Mouse (Mus musculus) forebrain, postnatal 0 days (tissue): ENCODE results near the gene Crk. TPM values are rescaled to one million over a fixed set of nuclear protein-coding genes. Genes with fewer than 3 reads are reported as not detected.

ENCODE experiments used
- ATAC-seq: fragments of 200-750 bp; cut with Nextera tagmentation; 2 replicates; pipeline ENCODE4 v1.8.0; 2017; ENCODE audit warnings: mild to moderate bottlenecking, moderate library complexity
- DNase-seq: peaks from one replicate; pipeline ENCODE4 v3.0.0-alpha.2; 2015
- H3K27ac ChIP-seq: fragments of 300-500 bp; sonication (generic); 2 replicates; pipeline ENCODE4 v1.5.1; 2014; ENCODE audit warnings: low read depth, mild to moderate bottlenecking, antibody characterized with exemption, low read length, moderate library complexity, mixed read lengths
- H3K27me3 ChIP-seq: fragments of 300-500 bp; sonication (generic); 2 replicates; pipeline ENCODE4 v1.6.1; 2014; ENCODE audit warnings: mild to moderate bottlenecking, low read length, mixed read lengths; ENCODE audit not compliant: insufficient read depth
- H3K36me3 ChIP-seq: fragments of 300-500 bp; sonication (generic); 2 replicates; pipeline ENCODE4 v1.6.1; 2014; ENCODE audit warnings: mild to moderate bottlenecking, moderate library complexity; ENCODE audit not compliant: insufficient read depth
- H3K4me1 ChIP-seq: fragments of 300-500 bp; sonication (generic); 2 replicates; pipeline ENCODE4 v1.6.1; 2014; ENCODE audit warnings: antibody characterized with exemption; ENCODE audit not compliant: insufficient read depth
- H3K4me2 ChIP-seq: fragments of 300-500 bp; sonication (generic); 2 replicates; pipeline ENCODE4 v1.6.1; 2014; ENCODE audit warnings: low read depth, mild to moderate bottlenecking, moderate library complexity
- H3K4me3 ChIP-seq: fragments of 300-500 bp; sonication (generic); 2 replicates; pipeline ENCODE4 v1.5.1; 2014; ENCODE audit warnings: low read depth, low read length, mixed read lengths
- H3K9ac ChIP-seq: fragments of 300-500 bp; sonication (generic); 2 replicates; pipeline ENCODE4 v1.6.1; 2014; ENCODE audit warnings: mild to moderate bottlenecking
- H3K9me3 ChIP-seq: fragments of 300-500 bp; sonication (generic); 2 replicates; pipeline ENCODE4 v1.6.1; 2016; ENCODE audit warnings: low read length
- CTCF ChIP-seq: sonication (generic); IDR thresholded peaks from 2 replicates; pipeline ENCODE4 v1.5.1; 2016; ENCODE audit warnings: antibody characterized with exemption, control low read depth, low read depth
- WGBS: fragments of 180-500 bp; shearing (Covaris S2); extraction: QIAGEN DNeasy Blood & Tissue Kit; methylation state at CpG from one replicate; pipeline ENCODE4 v1.1.7; 2014; 5-methylcytosine and 5-hydroxymethylcytosine counted together
- polyA plus RNA-seq: library from polyadenylated mRNA; unstranded; fragments of >200 nt; fragmentation: Nextera tagmentation; extraction: Ambion mirVana; gene quantifications from 2 replicates; pipeline ENCODE4 v1.2.1, GENCODE M21; 2015
- total RNA-seq: library from RNA; depleted of rRNA; stranded (reverse); fragments of >200 nt; gene quantifications from 2 replicates; pipeline ENCODE4 v1.2.3, GENCODE M21; 2014

The Crk gene
- total and polyA plus RNA-seq, 2 experiments from 2014 or later, result 89.8 to 93.4 TPM

DNA sequence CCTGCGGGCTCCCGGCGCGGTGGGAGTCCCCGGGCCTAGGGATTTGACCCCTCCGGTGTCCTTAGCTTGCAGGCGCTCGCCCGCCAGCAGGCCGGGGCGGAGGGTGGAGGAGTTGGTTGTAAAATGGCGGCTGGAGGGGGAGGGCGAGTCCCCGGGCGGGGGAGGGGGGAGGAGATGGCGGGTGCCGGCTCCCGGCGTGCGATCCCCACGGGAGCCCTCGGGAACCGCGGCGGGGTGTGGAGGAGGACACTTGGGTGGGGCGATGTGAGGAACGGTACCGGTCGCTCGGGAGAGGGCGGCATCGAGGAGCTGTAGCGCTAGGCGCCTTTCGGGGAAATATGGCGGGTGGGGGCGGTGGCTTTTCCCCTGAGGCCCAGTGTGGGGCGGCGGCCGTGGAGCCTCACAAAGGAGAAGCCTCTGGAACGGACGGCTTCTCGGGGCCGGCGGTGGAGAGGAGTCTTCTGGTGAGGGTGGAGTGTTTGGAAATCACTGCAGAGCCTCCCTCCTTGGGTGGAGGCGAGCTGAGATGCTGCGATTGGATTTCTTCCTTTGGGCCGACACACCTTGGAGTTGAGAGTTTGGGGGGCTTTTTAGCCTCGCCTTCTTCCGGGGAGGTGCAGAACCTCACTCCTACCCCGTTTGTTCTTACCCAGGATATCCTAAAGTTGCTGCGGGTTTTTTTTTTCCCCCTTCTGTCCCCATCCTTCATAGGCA is 54.3 kb downstream of the Crk start:
- no peaks in the 10 kb centered on the region for H3K27me3 ChIP-seq
- peak overlapping the region; percentile 99 for H3K27ac ChIP-seq
- TF ChIP-seq CTCF, result no peak
- H3K9me3 ChIP-seq, result no peaks in the 10 kb centered on the region
- peaks cover 36% of the 10 kb centered on the region for H3K4me1 ChIP-seq
- peak overlapping the region; percentile 73 for H3K4me2 ChIP-seq
- peak; percentile 67 for ATAC-seq
- H3K36me3 ChIP-seq, result peaks cover 5% of the 10 kb centered on the region; the same call in 1 of the 2 replicates
- peak overlapping the region; percentile 99 for H3K9ac ChIP-seq
- H3K4me3 ChIP-seq, result peak overlapping the region; percentile 84
- under 1% methylated on average over 37 of the region's 52 CpGs for WGBS
- no peak for DNase-seq

DNA sequence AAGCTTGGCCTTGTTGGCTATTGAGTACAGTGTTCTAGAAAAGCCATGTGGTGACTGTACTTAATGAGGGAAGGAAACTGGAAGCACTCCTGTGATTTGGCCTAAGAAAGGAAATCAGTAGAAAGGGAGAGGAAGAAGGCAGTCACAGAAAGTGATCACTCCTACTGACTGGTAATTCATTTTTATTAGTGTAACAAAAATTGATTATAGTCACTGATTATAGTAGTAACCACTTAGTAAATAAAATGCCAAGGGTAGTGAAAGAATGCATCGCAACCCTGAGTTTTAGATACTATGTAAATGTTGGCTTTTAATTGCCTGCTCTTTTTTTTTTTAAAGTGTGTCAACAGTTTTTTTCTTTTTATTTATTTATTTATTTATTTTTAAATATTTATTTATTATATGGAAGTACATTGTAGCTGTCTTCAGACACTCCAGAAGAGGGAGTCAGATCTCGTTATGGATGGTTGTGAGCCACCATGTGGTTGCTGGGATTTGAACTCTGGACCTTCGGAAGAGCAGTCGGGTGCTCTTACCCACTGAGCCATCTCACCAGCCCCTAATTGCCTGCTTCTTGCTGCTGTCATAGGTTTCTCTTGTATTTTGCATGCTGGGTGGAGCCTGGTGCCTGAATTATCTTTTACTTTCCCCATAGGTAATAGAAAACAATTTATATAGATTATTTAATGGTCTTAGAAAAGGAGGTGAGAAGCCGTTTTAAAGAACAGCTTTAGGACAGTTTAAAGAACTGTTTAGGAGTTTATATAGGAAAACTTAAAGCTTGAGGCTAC is 56.6 kb downstream of the Crk start:
- H3K4me3 ChIP-seq, result peak overlapping the region; percentile 84
- ATAC-seq, result no peak
- H3K27me3 ChIP-seq, result no peaks in the 10 kb centered on the region
- no peak for DNase-seq
- peaks cover 36% of the 10 kb centered on the region for H3K4me1 ChIP-seq
- 0 out of 2 replicates have a peak overlapping the region, but pooled peaks have one; percentile 31 for H3K9ac ChIP-seq
- H3K27ac ChIP-seq, result no peak overlapping the region
- H3K4me2 ChIP-seq, result peak overlapping the region; percentile 73
- no peak for TF ChIP-seq CTCF
- 61% methylated on average over 5 of the region's 5 CpGs for WGBS
- peaks cover 11% of the 10 kb centered on the region; the same call in 1 of the 2 replicates for H3K36me3 ChIP-seq
- H3K9me3 ChIP-seq, result no peaks in the 10 kb centered on the region

DNA sequence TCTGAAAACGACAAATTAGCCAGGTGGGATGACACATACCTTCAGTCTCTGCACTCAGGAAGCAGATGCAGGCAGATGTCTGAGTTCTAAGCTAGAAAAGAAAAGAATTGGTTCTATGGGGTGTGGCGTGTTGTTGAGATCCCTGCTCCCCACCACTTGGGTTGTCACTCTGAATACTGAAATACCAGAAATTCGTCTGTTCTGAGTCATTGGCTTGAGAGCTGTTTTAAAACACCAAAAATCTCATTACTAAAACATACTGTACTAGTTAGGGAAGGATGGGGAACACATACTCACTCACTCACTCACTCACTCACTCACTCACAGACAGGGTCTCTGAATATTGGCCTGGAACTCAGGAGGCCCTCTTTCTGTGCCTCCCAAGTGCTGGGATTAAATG is 57.9 kb downstream of the Crk start:
- no peak for TF ChIP-seq CTCF
- H3K4me3 ChIP-seq, result no peak overlapping the region
- peaks cover 33% of the 10 kb centered on the region for H3K4me1 ChIP-seq

DNA sequence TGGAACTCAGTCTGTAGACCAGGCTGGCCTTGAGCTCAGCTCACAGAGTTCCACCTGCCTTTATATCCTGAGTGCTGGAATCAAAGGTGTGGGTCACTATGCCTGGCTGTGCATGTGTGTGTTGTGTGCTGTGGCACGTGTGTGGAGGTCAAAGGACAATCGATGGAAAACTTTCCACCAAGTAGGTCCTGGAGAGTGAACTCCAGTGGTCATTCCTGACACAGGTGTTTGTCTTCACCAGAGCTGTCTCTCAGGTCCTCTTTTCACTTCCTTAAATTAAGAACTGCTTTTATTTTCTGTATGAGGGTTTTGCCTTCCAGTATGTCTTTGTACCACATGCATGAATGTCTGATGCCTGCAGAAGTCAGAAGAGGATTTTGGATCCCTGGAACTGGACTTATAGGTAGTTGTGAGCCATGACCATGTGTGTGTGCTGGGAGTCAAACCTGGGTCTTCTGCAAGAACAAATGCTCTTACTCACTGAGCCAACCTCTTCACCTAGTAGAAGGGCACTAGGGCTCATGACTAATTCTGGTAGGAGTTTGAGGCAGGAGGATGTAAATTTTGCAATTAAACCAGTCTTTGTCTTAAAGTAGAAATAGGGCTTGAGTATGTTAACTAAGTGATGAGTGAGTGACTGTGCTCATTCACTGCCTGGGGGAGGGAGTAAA is 58.9 kb downstream of the Crk start:
- no peak for TF ChIP-seq CTCF
- Histone ChIP-seq H3K27me3 (no peaks in the 10 kb centered on the region), H3K4me1 (peaks cover 31% of the 10 kb centered on the region), H3K4me3 (no peak overlapping the region), H3K27ac (no peak overlapping the region), H3K9me3 (no peaks in the 10 kb centered on the region), H3K4me2 (no peak overlapping the region), H3K9ac (no peak overlapping the region), H3K36me3 (peaks cover 11% of the 10 kb centered on the region; the same call in 1 of the 2 replicates)
- ATAC-seq (no peak), DNase-seq (no peak)
- WGBS, result 78% methylated on average over 2 of the region's 2 CpGs

More for the DNA sequence above, 57.9 kb downstream of the Crk start:
- Histone ChIP-seq H3K9me3 (no peaks in the 10 kb centered on the region), H3K27ac (no peak overlapping the region; the same call in 1 of the 2 replicates), H3K27me3 (no peaks in the 10 kb centered on the region), H3K4me2 (peak overlapping the region; percentile 73), H3K36me3 (peaks cover 11% of the 10 kb centered on the region; the same call in 1 of the 2 replicates), H3K9ac (no peak overlapping the region)
- WGBS, result 50% methylated on average over 3 of the region's 3 CpGs
- DNase-seq (no peak), ATAC-seq (no peak)

DNA sequence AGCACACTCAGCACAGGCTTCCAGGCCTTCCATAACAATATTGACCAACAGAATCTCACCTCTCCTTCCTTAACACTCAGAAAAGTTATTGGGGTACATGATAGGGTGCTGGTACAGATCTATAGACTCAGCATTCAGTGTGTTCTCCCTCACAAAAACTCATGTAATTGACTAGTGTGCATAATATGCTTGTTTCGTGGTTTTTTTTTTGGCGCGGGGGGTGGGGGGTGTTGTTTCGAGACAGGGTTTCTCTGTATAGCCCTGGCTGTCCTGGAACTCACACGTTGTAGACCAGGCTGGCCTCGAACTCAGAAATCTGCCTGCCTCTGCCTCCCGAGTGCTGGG is 59.4 kb downstream of the Crk start:
- no peak for DNase-seq
- Histone ChIP-seq H3K9ac (no peak overlapping the region), H3K36me3 (peaks cover 11% of the 10 kb centered on the region; the same call in 1 of the 2 replicates), H3K4me2 (no peak overlapping the region), H3K4me1 (peaks cover 31% of the 10 kb centered on the region), H3K27me3 (no peaks in the 10 kb centered on the region), H3K9me3 (no peaks in the 10 kb centered on the region), H3K4me3 (no peak overlapping the region), H3K27ac (no peak overlapping the region)
- WGBS, result 96% methylated on average over 7 of the region's 7 CpGs
- no peak for ATAC-seq
- no peak for TF ChIP-seq CTCF

DNA sequence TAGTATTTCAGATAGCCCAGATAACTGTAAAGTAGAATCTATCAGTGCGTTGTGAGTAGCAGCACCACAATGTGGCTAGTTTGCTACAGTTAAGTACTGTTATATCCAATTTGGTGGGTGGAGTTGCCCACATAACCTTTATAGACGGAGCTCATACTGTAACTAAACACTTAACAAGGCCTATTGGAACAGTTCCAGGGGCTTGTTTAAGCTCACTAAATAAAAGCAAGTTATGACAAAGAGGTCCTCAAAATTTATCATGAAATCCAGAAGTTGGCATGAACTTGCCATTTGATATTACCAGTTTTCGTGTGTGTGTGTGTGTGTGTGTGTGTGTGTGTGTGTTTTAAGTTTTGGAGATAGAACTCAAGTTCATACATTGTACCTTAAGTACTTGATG is 61.1 kb downstream of the Crk start:
- H3K27ac ChIP-seq, result no peak overlapping the region
- H3K4me1 ChIP-seq, result peaks cover 23% of the 10 kb centered on the region
- TF ChIP-seq CTCF, result no peak
- H3K36me3 ChIP-seq, result peaks cover 11% of the 10 kb centered on the region; the same call in 1 of the 2 replicates
- WGBS, result 53% methylated on average over 3 of the region's 3 CpGs
- no peaks in the 10 kb centered on the region for H3K9me3 ChIP-seq
- H3K4me3 ChIP-seq, result no peak overlapping the region
- ATAC-seq, result no peak
- no peaks in the 10 kb centered on the region for H3K27me3 ChIP-seq
- H3K4me2 ChIP-seq, result no peak overlapping the region
- DNase-seq, result no peak
- no peak overlapping the region for H3K9ac ChIP-seq
